Mouse (Mus musculus): ENCODE measurements at regions not wholly inside any gene's neighbourhood (a gene's known extent, or its start where the extent isn't known, plus 50 kb on each side); places are given as distances from the start of the nearest gene placed in this dataset.

DNA sequence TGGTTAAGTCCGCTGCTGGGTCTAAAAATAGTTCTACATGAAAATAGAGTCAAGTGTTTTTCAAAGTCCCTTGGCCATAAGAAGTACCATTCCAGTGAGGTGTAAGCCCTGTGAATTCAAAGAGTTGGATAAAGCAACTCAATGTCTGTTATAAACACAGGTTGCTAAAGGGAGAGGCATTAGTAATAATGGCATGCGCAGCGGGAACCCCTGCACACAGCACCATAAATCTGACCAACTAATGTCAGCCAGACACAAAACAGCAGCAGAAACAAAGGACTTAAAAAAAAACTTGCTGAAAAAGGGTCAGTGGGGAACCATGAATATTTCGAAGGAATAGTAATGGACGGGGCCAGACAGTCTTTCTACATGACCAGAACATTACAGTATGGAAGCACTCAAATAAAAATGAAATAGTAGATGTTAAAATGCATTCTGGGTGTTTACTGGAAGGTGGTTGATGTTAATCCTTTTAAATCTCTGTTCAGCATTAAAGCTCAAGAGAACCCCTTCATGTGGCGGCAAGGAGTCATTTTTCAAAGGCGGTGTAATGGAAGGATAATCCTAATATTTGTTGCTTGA is 52.7 kb upstream of the Csl start:
- TF ChIP-seq CTCF (IDR thresholded peaks at IDR 0.05; ENCODE audit: low read depth) (no peak), EP300 (IDR thresholded peaks at IDR 0.05; ENCODE audit: low read depth) (no peak)

All from liver, embryonic 14.5 days (tissue).